Mouse (Mus musculus) c-Kit-negative CD71-positive TER-119-positive erythroid progenitor cells, embryonic 14.5 days (primary cell): ENCODE results near the gene Tmem44.

ENCODE experiments used
- DNase-seq: peaks from one replicate; pipeline ENCODE4 v3.0.0-alpha.2; 2013; ENCODE audit warnings: low read depth, low spot score

Tmem44 gene

GRCm38 (mm10) chr16:30518635-30519034 lies 32.0 kb downstream of the Tmem44 start:
- DNase-seq: no peak

GRCm38 (mm10) chr16:30517666-30518283 lies 32.9 kb downstream of the Tmem44 start:
- DNase-seq: no peak

- DNase-seq: no peak
Measured at GRCm38 (mm10) chr16:30516993-30517392, 33.6 kb downstream of the Tmem44 start.

- DNase-seq: no peak
Measured at GRCm38 (mm10) chr16:30515418-30515817, 35.2 kb downstream of the Tmem44 start.

- DNase-seq: no peak
Measured at GRCm38 (mm10) chr16:30513050-30514024, 37.3 kb downstream of the Tmem44 start.

- peak; percentile 39 for DNase-seq
Measured at GRCm38 (mm10) chr16:30512375-30513049, 38.1 kb downstream of the Tmem44 start.

GRCm38 (mm10) chr16:30511563-30512340 lies 38.9 kb downstream of the Tmem44 start:
- DNase-seq: no peak

GRCm38 (mm10) chr16:30510504-30511451 lies 39.9 kb downstream of the Tmem44 start:
- DNase-seq: peak; percentile 71

- no peak for DNase-seq
Measured at GRCm38 (mm10) chr16:30510091-30510490, 40.6 kb downstream of the Tmem44 start.

GRCm38 (mm10) chr16:30509340-30509739 lies 41.3 kb downstream of the Tmem44 start:
- no peak for DNase-seq

GRCm38 (mm10) chr16:30508738-30509137 lies 41.9 kb downstream of the Tmem44 start:
- DNase-seq: no peak

- no peak for DNase-seq
Measured at GRCm38 (mm10) chr16:30507120-30507519, 43.5 kb downstream of the Tmem44 start.

- no peak for DNase-seq
Measured at GRCm38 (mm10) chr16:30505311-30506031, 45.2 kb downstream of the Tmem44 start.

- no peak for DNase-seq
Measured at GRCm38 (mm10) chr16:30504856-30505255, 45.8 kb downstream of the Tmem44 start.

GRCm38 (mm10) chr16:30503958-30504357 lies 46.7 kb downstream of the Tmem44 start:
- DNase-seq: no peak

- DNase-seq: no peak
Measured at GRCm38 (mm10) chr16:30502221-30502891, 48.3 kb downstream of the Tmem44 start.

GRCm38 (mm10) chr16:30501621-30502020 lies 49.0 kb downstream of the Tmem44 start:
- DNase-seq: no peak

GRCm38 (mm10) chr16:30500223-30500622 lies 50.4 kb downstream of the Tmem44 start:
- DNase-seq: no peak
